16 mouse cellular contexts compared by ENCODE assay signal in the genomic region with DNA sequence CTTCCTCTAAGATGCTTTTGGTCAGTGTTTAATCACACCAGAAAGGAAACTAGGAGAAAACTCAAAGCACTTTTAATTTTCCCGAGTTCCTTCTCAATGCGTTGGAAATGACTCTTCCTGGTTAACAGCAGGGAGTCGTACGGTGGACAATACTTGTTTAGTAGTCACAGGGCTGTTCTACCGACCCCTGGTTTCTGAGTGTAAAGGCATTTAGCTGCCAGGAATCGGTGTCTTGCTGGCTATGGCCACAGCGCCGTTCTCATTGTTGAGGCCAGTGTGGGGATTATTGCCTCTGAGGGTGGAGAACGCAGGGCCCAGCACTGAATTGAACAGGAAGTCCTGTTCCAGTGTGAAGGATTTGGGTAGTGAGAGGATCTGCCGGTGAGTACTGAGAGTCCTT. TPM values are rescaled to one million over a fixed set of nuclear protein-coding genes. Genes with fewer than 3 reads are reported as not detected.
"Had no signal": no experiment of that assay in that cellular context is flagged by ENCODE, and none has a peak within 500 bp of the region (broad histone marks: within the 10 kb centered on the region; RNA-seq: fewer than 3 reads in every experiment).

No protein-coding gene starts in this region.

- H3K4me3 ChIP-seq: kidney, embryonic 15.5 days; limb, embryonic 12.5 days; limb, embryonic 15.5 days; midbrain, embryonic 12.5 days had no signal

- H3K27ac ChIP-seq: kidney, embryonic 15.5 days; limb, embryonic 12.5 days; limb, embryonic 15.5 days; liver, embryonic 14.5 days; macrophage; midbrain, embryonic 12.5 days had no signal

- H3K4me2 ChIP-seq: kidney, embryonic 15.5 days; limb, embryonic 12.5 days; limb, embryonic 15.5 days; liver, embryonic 11.5 days; lung, embryonic 14.5 days; midbrain, embryonic 12.5 days had no signal

- H3K36me3 ChIP-seq: kidney, embryonic 15.5 days; limb, embryonic 12.5 days; limb, embryonic 15.5 days; midbrain, embryonic 12.5 days had no signal

- H3K27me3 ChIP-seq: kidney, embryonic 15.5 days; limb, embryonic 12.5 days; limb, embryonic 15.5 days; midbrain, embryonic 12.5 days had no signal

- ATAC-seq: liver, postnatal 0 days; lung, postnatal 0 days; midbrain, embryonic 16.5 days had no signal

- H3K9me3 ChIP-seq: kidney, embryonic 15.5 days; limb, embryonic 12.5 days; midbrain, embryonic 12.5 days had no signal

- H3K9ac ChIP-seq: kidney, embryonic 15.5 days; limb, embryonic 12.5 days; limb, embryonic 15.5 days; liver, embryonic 14.5 days; liver, postnatal 0 days; lung, embryonic 14.5 days; midbrain, embryonic 12.5 days had no signal

- DNase-seq: kidney, postnatal 10 days; kidney, postnatal 36 days; layer of hippocampus, adult 9-11 months; liver, postnatal 0 days; lung, embryonic 14.5 days; thymus, adult 18-20 months; thymus, postnatal 36 days had no signal

RNA-seq across cellular contexts. Expression of gene Rbm20, which starts 13.7 kb away (rescaled TPM):
- polyA plus RNA-seq: macrophage had no signal
